Mouse (Mus musculus) MN1 (cell line): ENCODE results near the gene Wdr70.

Experiments
- DNase-seq: peaks from one replicate; pipeline ENCODE4 v3.0.0-alpha.2; 2016; ENCODE audit warnings: low spot score

The Wdr70 gene

GRCm38 (mm10) chr15:8030643-8031042, 68.4 kb downstream of the Wdr70 start:
- DNase-seq: no peak

GRCm38 (mm10) chr15:8027503-8027902, 71.5 kb downstream of the Wdr70 start:
- DNase-seq: no peak

- DNase-seq: no peak
These were observed 87.6 kb downstream of the Wdr70 start for GRCm38 (mm10) chr15:8011418-8011817.

GRCm38 (mm10) chr15:8007413-8007812, 91.6 kb downstream of the Wdr70 start:
- DNase-seq: no peak

GRCm38 (mm10) chr15:8006056-8006455, 93.0 kb downstream of the Wdr70 start:
- DNase-seq: peak; percentile 44

- peak; percentile 75 for DNase-seq
These were observed 93.5 kb downstream of the Wdr70 start for GRCm38 (mm10) chr15:8005506-8005905.

DNA sequence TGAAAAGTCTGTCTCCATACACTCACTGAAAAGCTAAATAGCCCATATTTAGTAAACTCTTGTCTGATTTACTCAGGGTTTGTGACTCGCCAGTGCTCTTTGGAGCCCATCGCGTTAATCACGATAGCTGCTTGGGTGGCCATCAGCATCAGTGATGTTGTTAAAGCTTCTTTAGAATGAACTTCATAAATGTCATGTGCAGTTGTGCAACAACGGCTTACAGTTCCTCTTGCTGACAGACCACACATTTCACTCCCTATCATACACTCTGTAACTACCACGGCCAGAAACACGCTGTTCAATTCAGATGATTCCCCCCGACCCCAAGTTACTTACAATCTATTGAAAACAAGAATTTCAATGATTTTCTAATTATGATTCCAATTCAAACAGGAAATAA, 95.2 kb downstream of the Wdr70 start:
- DNase-seq: no peak

DNA sequence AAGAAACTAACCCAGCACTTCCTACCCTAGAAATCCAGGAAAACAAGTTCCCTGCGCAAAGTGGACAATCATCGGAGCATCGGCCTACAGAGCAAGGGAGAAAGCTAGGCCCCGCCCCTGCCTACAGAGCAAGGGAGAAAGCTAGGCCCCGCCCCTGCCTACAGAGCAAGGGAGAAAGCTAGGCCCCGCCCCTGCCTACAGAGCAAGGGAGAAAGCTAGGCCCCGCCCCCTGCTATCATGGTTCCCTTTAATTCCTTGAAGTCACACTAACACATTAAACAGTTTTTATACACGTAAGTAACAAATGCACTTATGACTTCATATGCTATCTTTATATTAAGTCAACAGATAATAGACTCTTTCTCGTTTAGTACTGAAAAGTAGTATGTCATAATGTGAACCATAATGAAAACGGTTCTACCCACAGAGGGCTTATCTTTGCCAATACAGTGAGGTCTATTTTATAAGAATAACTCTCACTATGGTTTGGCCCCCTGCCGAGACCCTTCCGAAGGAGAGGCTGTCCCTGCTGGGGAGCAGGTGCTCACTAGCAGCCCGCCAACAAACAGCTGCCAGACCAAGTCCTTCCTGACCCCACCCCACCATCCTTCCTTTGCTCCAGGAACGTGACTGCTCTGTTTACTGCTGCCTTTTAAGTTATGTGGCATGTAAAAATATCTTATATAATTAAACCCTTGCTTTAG, 100.0 kb downstream of the Wdr70 start:
- no peak for DNase-seq

DNA sequence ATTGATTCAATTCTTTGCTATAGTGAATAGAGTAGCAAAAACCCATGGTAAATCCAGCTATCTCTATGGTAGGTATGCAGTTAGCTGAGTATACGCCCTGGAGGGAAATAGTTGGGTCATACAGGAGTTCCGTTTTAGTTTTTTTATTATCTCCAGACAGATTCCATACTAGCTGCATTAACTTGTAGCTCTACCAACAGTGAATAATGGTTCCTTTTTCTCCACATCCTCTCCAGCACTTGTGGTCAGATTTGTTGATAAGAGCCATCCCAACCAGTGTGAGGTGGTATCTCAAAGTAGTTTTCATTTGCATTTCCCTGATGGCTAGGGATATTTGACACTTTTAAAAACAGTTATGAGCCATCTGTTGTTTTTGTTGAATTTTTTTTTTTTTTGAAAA, 100.9 kb downstream of the Wdr70 start:
- DNase-seq: no peak

GRCm38 (mm10) chr15:7993721-7994120, 105.3 kb downstream of the Wdr70 start:
- DNase-seq: no peak

DNA sequence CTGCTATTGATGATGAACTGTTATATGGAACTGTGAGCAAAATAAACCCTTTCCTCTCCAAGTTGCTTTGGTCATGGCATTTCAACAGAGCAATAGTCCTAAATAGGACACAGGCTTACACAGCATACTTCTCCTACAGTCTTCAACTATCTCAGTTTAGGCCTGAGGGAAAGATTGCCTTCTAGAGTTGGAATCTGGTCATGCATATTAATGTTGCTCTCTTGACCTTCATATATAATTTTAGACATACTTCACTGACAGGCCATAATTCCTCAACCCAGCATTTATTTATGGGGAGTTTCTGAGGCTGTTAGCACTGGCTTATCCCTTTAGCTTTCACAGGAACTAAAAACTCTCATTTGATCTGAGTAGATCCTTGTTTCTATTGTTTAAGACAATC, 108.9 kb downstream of the Wdr70 start:
- no peak for DNase-seq

GRCm38 (mm10) chr15:7987374-7987773, 111.6 kb downstream of the Wdr70 start:
- no peak for DNase-seq

GRCm38 (mm10) chr15:7986274-7986673, 112.7 kb downstream of the Wdr70 start:
- no peak for DNase-seq

DNA sequence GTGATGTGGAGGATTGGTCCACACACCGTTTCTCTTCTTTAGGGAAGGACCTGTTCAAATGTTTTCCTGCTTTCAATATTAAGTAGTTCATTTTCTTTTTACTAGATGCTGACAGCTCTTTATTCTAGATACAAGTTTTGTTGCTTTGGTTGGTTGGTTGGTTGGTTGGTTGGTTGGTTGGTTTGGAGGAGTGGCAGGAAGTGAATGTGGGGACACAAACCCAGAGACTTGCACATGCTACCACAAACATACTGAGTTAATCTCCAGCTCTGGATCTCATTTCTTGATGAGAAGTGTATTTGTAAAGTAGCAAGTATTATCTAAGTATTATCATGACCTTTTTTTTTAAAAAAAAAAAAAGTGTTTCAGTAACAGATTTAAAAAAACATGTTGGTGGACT, 120.4 kb downstream of the Wdr70 start:
- DNase-seq: no peak

- no peak for DNase-seq
These were observed 122.2 kb downstream of the Wdr70 start for GRCm38 (mm10) chr15:7976775-7977174.

GRCm38 (mm10) chr15:7974368-7974767, 124.6 kb downstream of the Wdr70 start:
- no peak for DNase-seq

- no peak for DNase-seq
These were observed 126.5 kb downstream of the Wdr70 start for GRCm38 (mm10) chr15:7972528-7972927.

GRCm38 (mm10) chr15:7962786-7963185, 136.2 kb downstream of the Wdr70 start:
- no peak for DNase-seq

DNA sequence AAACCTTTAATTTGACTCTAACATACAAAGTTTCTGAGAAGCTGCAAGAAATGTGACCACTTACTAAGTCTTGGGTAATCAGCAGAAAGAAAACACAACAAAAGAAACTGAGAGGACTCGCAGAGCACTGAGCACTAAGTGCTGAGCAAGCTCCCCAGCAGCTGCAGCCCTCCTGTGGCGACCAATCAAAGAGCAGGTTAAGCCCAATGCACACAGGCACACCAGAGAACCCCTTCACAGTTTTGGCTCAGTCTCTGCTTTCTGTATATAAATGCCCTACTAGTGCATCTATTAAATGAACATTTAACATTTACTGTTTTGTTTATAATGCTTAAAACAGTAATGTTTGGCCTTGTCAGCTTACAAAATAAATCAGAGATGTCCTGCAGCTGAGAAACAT, 137.5 kb downstream of the Wdr70 start:
- DNase-seq: no peak

GRCm38 (mm10) chr15:7956899-7957298, 142.1 kb downstream of the Wdr70 start:
- no peak for DNase-seq

- no peak for DNase-seq
These were observed 148.4 kb downstream of the Wdr70 start for GRCm38 (mm10) chr15:7950561-7950960.

DNA sequence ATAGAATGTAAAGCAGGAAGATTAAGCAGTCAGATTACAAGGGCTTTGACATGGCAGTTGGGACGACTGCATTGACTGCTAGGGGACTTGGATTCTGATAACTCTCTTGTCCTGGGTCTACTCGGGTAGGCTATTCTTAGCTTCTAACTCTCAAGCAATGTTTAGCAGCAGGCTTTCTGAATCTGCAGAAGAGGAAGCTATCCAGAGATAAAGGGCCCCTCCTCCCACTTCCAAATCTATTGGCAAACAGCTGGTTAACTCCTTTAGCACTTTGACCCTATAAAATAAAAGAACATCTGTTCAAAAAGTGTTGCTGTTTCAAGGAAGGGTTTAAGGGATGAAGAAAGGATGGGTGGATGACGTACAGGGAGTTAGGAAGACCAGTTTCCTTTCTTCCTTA, 157.3 kb downstream of the Wdr70 start:
- no peak for DNase-seq

DNA sequence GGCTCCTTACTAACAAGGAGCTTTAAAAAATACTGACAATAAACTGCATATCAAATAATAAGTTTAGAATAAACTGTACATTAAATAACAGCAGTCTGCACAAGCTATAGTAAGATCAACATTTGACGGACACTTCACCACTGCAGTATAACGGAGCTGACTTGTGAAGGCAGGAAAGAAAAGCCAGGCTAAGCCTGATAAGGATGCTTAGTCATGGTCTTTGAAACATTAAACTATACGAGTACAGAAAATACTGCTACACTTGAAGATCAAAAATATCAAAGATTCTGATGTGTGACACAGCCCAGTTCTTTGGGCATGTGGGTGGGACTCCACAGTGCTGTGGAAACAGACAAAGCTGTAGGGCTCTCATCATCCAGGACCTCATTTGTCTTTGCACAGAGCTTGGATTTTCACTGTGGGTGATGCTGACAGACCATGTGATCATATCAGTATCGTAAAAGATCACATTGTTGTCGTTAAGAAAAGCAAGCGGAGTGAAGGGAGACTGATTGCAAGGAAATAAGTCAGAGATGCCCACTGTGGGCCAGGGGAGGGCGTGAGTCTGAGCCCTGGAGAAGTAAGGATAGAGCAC, 163.3 kb downstream of the Wdr70 start:
- DNase-seq: no peak

DNA sequence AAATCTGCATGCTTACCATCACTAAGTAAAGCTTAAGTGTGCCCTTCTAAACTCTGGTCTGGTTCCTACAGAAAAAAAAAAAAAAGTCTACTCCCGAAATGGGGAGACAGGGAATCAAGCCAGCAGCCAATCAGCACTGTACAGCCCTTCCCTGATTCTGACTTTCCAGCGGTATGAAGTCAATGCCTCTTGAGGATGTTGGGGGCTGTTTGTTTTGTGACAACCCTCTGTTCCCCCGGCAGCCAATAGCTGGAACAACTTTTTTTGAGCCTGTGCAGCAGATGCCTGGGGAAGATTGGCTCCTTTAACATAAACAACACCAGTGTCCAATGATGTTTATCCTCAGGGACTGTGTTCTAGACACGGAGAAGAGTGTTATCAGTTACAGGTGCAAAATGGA, 164.4 kb downstream of the Wdr70 start:
- no peak for DNase-seq
